In the genomic region with DNA sequence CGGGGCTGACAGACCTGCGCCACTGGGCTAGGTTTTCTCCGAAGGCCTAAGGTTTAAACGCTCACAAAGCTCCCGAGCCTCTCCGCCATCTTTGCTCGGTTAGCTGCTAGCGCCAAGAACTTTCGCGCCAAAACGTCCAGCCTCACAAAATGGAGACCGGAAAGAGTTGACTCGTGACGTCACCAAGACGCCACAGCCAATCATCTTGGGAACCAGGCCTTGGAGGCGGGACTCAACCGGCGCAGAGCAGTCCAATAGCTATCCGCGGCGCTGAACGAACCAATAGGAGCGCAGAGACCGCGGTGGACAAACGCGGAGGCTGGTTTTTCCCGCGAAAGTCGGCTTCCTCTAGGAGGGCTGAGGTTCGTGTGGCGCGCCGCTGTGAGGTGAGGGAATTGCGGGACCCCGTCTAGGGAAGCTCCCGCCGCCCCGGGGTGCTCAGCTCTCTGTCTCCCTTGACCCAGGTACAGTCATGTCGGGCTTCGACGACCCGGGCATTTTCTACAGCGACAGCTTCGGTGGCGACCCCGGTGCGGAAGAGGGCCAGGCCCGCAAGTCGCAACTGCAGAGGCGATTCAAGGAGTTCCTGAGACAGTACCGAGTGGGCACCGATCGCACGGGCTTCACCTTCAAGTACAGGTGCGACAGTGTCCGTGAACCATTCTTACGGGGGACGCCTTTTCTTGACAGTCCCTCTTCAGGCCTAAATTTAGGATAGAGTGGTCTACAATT, we compare ENCODE assay signal across 8 mouse cellular contexts. TPM values are rescaled to one million over a fixed set of nuclear protein-coding genes. Genes with fewer than 3 reads are reported as not detected.
DNase-seq lines count a peak whose midpoint lies in the region; ATAC-seq lines count a peak whose summit lies in the region.

TSS of gene Mcm5 (plus strand) at position 334 of the 732 bp plus-strand sequence.

- peak within 1 kb of the TSS; percentile 69 for H3K9ac ChIP-seq in hindbrain, embryonic 12.5 days

- peak; percentile 100 for DNase-seq in NIH3T3 (ENCODE audit: low read depth)
- peak; percentile 99 for DNase-seq in cerebellum, postnatal 10 days
- DNase-seq in frontal cortex, postnatal 10 days (ENCODE audit: low spot score in 2 of 2): peak; percentile 98 to 100
- DNase-seq in layer of hippocampus, postnatal 14 days (ENCODE audit: low spot score in 2 of 2): peak; percentile 100
- peak; percentile 99 for DNase-seq in lung, postnatal 14 days
- peak; percentile 99 for DNase-seq in retina, adult 2 months (ENCODE audit: low read depth, low spot score)
- peak; percentile 99 for DNase-seq in thymus, postnatal 36 days

- under 1% methylated on average over 59 of the region's 59 CpGs for WGBS in hindbrain, embryonic 12.5 days

- no peaks in the 10 kb centered on the region for H3K9me3 ChIP-seq in hindbrain, embryonic 12.5 days (replicated peaks)

- no peaks in the 10 kb centered on the region for H3K27me3 ChIP-seq in hindbrain, embryonic 12.5 days

- peak within 1 kb of the TSS; percentile 75 for H3K4me3 ChIP-seq in hindbrain, embryonic 12.5 days

- peaks cover 20% of the 10 kb centered on the region for H3K4me1 ChIP-seq in hindbrain, embryonic 12.5 days

- H3K36me3 ChIP-seq in hindbrain, embryonic 12.5 days: peaks cover 23% of the 10 kb centered on the region

- peak within 1 kb of the TSS; percentile 82 for H3K27ac ChIP-seq in hindbrain, embryonic 12.5 days

- peak within 1 kb of the TSS; percentile 88 for H3K4me2 ChIP-seq in hindbrain, embryonic 12.5 days (replicated peaks)

- peak; percentile 98 for ATAC-seq in hindbrain, embryonic 12.5 days (ENCODE audit: low FRiP score)

RNA-seq across cellular contexts. Expression of gene Mcm5, which starts in this region (rescaled TPM):
- polyA plus RNA-seq in hindbrain, embryonic 12.5 days (2016; fragmentation: Nextera tagmentation; extraction: Ambion mirVana): 98.7 and 105 TPM in 2 replicates
- 1 to 10 TPM; 7.2 to 7.6 TPM for total RNA-seq in layer of hippocampus, postnatal 14 days (2021)

Comparison
In these comparisons a context has a peak if more than half of its experiments do, and no peak if none do; other contexts are left out.
1. Peak in every context shown above with its lines: DNase-seq, ATAC-seq, H3K4me3 ChIP-seq and H3K27ac ChIP-seq.